Mouse (Mus musculus) kidney, embryonic 16.5 days (tissue): ENCODE data around the gene Lypd3. TPM values are rescaled to one million over a fixed set of nuclear protein-coding genes. Genes with fewer than 3 reads are reported as not detected.

Experiments used
- ATAC-seq: fragments of 200-750 bp; cut with Nextera tagmentation; 2 replicates; pipeline ENCODE4 v1.8.0; 2017; ENCODE audit warnings: moderate TSS enrichment; ENCODE audit not compliant: low FRiP score, low TSS enrichment
- H3K27ac ChIP-seq: fragments of 300-500 bp; sonication (generic); 2 replicates; pipeline ENCODE4 v1.5.1; 2014; ENCODE audit warnings: low read length
- H3K27me3 ChIP-seq: fragments of 300-500 bp; sonication (generic); 2 replicates; pipeline ENCODE4 v1.6.1; 2014; ENCODE audit warnings: low read length, control low read depth, mixed read lengths; ENCODE audit not compliant: insufficient read depth
- H3K36me3 ChIP-seq: fragments of 300-500 bp; sonication (generic); 2 replicates; pipeline ENCODE4 v1.6.1; 2014; ENCODE audit warnings: low read length, control low read depth, mixed read lengths; ENCODE audit not compliant: insufficient read depth
- H3K4me1 ChIP-seq: fragments of 300-500 bp; sonication (generic); 2 replicates; pipeline ENCODE4 v1.6.1; 2014; ENCODE audit warnings: low read length, control low read depth, mixed read lengths; ENCODE audit not compliant: insufficient read depth
- H3K4me2 ChIP-seq: fragments of 300-500 bp; sonication (generic); replicated peaks from 2 replicates; pipeline ENCODE4 v1.6.1; 2014; ENCODE audit warnings: low read depth, low read length
- H3K4me3 ChIP-seq: fragments of 300-500 bp; sonication (generic); 2 replicates; pipeline ENCODE4 v1.5.1; 2014; ENCODE audit warnings: mild to moderate bottlenecking, low read length
- H3K9ac ChIP-seq: fragments of 300-500 bp; sonication (generic); replicated peaks from 2 replicates; pipeline ENCODE4 v1.6.1; 2014; ENCODE audit warnings: low read length
- H3K9me3 ChIP-seq: fragments of 300-500 bp; sonication (generic); 2 replicates; pipeline ENCODE4 v1.6.1; 2016; ENCODE audit warnings: low read length, control low read depth
- WGBS: fragments of 180-500 bp; shearing (Covaris S2); extraction: QIAGEN DNeasy Blood & Tissue Kit; methylation state at CpG from one replicate; pipeline ENCODE4 v1.1.7; 2014; 5-methylcytosine and 5-hydroxymethylcytosine counted together
- polyA plus RNA-seq: library from polyadenylated mRNA; unstranded; fragments of >200 nt; fragmentation: Nextera tagmentation; extraction: Ambion mirVana; gene quantifications from 2 replicates; pipeline ENCODE4 v1.2.1, GENCODE M21; 2015

Gene Lypd3
- polyA plus RNA-seq, 1 experiment from 2014 or later = 1.0 TPM

DNA sequence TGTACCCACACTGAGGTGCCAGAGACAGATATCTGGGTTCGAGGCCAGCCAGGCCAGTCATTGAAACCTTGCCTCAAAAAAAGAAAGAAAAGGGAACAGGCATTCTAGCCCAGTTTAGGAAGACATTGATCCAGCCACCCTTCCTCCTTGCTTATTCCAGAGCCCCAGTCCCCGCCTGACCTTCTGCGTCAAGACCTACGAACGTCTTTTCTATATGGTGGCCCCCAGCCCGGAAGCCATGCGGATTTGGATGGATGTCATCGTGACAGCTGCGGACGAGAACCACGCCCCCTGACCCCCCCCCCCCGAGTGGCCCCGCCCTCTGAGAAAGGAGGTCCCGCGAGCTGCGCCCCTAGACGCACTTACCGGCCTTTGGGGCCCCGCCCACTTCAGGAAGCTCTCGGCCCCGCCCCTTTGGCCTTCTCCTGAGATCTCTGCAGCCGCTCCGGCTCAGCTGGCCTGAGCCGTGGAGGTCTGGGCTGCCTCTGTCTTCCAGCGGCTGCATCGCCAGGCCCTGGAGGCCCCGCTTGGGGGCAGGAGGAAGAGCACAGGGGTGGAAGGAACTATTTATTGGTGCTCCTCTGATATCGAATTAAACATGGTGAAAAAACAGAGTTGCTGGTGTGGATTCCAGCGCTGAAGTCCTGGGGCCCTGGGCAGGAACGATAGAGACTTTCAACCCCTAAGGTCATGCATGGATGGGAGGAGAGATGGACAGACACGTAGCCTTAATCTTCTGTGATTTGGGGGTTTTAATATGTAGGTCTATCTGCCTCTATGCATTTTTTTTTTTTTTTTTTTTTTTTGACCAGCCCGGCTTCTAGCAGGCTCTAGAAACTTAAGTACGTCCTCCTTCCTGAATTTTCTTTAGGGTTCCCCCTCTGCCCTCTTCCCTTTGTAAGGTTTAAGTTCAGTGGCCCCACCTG, 7.4 kb upstream of the Lypd3 start:
- no peak overlapping the region for H3K27ac ChIP-seq
- peaks cover 7% of the 10 kb centered on the region for H3K4me1 ChIP-seq
- peak overlapping the region; percentile 43 for H3K4me3 ChIP-seq
- ATAC-seq = peak; percentile 93
- peak overlapping the region; percentile 70 for H3K4me2 ChIP-seq
- no peaks in the 10 kb centered on the region for H3K36me3 ChIP-seq
- H3K9ac ChIP-seq = peak overlapping the region; percentile 65
- no peaks in the 10 kb centered on the region for H3K27me3 ChIP-seq
- 6% methylated on average over 31 of the region's 33 CpGs for WGBS
- no peaks in the 10 kb centered on the region for H3K9me3 ChIP-seq

DNA sequence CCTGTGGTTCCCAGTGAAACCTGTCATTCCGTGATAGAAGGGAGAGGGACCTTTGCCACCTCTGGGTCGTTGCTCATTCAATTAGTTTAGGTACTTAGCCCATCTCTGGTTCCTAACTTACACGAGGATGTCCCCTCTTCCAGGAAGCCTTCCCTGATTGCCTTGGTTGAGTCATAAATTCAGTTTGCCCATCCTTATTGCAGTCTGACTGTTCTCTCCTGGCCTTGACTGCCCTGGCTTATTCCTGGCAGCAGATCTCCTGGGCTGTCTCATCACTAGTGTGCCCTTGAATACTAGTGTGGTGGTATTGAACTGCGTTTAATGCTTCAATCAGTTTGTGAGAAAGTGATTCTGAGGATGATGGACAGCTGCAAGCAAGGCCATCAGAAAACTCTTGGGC, 6.7 kb upstream of the Lypd3 start:
- Histone ChIP-seq H3K4me1 (peaks cover 7% of the 10 kb centered on the region), H3K27me3 (no peaks in the 10 kb centered on the region), H3K4me3 (no peak overlapping the region), H3K27ac (no peak overlapping the region), H3K4me2 (no peak overlapping the region), H3K36me3 (no peaks in the 10 kb centered on the region), H3K9me3 (no peaks in the 10 kb centered on the region), H3K9ac (no peak overlapping the region; the same call in 1 of the 2 replicates)
- no peak for ATAC-seq
- 61% methylated on average over 4 of the region's 4 CpGs for WGBS

DNA sequence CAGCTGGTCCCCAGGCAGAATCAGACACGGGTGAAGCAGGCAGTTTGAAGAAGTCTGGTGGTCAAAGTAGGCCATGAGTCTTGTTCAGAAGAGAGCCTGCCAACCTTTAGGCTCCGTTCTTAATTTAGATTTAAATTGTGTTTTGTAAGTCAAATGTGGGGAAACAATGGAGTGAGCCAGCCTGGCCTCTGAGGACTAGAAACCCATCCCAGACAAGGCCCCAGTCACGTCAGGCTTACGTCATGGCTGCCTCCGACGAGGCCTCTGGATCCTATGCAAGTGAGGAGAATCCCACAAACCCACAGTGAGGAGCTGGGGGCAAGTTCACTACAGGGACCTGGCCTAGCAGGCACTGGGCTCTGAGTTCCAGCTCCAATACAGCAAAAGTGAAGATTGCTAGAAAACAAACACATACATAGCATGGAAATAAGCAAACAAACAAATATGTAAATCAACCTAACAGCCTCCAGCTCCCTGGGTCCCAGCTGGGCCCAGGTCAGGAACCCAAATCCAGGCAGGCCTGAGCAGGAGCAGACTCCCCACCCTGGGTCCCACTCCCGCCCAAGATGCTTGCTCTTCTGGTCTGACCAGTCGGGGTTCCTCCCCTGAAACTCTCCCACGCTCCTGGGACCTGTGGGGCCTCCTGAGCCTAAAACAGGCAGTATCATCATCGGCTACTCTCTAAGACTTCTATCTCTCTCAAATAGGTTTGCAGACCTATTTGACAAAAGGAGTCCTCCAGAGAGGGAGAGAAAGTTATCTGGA, 6.1 kb upstream of the Lypd3 start:
- no peak for ATAC-seq
- WGBS = 76% methylated on average over 10 of the region's 10 CpGs

DNA sequence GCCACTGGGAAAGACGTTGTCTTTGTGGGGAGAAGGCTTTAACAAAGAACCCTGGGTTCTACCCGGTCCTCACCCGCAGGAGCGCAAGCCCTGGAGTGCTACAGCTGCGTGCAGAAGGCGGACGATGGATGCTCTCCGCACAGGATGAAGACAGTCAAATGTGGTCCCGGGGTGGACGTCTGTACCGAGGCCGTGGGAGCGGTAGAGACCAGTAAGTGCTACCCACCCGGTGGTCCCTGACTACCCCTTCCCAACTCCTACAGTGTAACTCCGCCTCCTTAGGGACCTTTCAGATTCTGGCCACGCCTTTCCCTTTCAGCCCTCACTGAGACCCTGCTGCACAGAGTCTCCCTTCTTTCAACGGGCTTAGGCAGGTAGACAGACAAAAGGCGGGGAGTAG, 696 bp downstream of the Lypd3 start:
- H3K4me3 ChIP-seq = peak overlapping the region; percentile 11; the same call in 1 of the 2 replicates
- peaks cover 10% of the 10 kb centered on the region; the same call in 1 of the 2 replicates for H3K4me1 ChIP-seq
- no peak overlapping the region for H3K27ac ChIP-seq
- H3K36me3 ChIP-seq = no peaks in the 10 kb centered on the region
- 2% methylated on average over 18 of the region's 18 CpGs for WGBS
- ATAC-seq = peak; percentile 20; the same call in 1 of the 2 replicates
- H3K9ac ChIP-seq = peak overlapping the region; percentile 31; the same call in 1 of the 2 replicates
- peak overlapping the region; percentile 23 for H3K4me2 ChIP-seq
- peaks cover 57% of the 10 kb centered on the region for H3K27me3 ChIP-seq
- H3K9me3 ChIP-seq = no peaks in the 10 kb centered on the region

More for the DNA sequence above, 6.1 kb upstream of the Lypd3 start:
- no peaks in the 10 kb centered on the region for H3K36me3 ChIP-seq
- no peak overlapping the region for H3K4me2 ChIP-seq
- H3K4me3 ChIP-seq = no peak overlapping the region
- no peak overlapping the region for H3K27ac ChIP-seq
- H3K9ac ChIP-seq = no peak overlapping the region
- no peaks in the 10 kb centered on the region for H3K27me3 ChIP-seq
- H3K4me1 ChIP-seq = peaks cover 7% of the 10 kb centered on the region
- no peaks in the 10 kb centered on the region for H3K9me3 ChIP-seq

DNA sequence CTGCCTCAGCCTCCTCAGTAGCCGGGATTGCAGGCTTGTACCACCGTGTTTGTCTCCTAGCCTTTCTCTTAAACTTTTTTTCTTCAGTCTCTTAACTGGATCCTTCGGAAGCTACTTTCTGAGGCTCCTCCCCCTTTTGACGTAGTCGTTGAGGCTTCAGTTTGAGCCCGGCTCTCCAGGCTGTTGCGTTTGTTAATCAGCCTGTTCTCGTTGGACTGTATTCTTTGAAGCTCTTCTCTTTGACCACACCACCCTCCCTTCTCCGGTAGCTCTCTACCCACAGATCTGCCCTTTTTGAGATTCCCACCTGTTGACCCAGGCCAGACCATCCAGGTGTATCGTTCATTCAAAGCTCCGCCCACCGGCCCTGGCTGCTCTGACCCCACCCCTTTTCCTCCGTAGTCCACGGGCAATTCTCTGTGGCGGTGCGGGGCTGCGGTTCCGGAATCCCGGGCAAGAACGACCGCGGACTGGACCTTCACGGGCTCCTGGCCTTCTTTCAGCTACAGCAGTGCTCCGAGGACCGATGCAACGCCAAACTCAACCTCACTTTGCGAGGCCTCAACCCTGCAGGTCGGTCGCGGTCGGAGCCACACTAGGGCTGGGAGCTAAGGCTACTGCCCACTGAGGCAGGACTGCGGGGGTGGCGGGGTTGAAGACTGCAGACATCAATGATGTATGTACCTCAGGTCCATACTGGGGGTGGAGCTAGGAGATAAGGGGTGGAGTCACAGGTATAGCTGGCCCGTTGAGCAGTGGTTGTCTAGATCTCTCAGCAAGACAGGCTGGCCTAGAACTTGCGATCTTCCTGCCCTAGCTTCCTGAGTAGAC, 1.9 kb downstream of the Lypd3 start:
- no peaks in the 10 kb centered on the region for H3K9me3 ChIP-seq
- ATAC-seq = peak; percentile 66; the same call in 1 of the 2 replicates
- H3K36me3 ChIP-seq = no peaks in the 10 kb centered on the region
- peaks cover 57% of the 10 kb centered on the region for H3K27me3 ChIP-seq
- H3K27ac ChIP-seq = no peak overlapping the region
- WGBS = 1% methylated on average over 35 of the region's 35 CpGs
- peaks cover 10% of the 10 kb centered on the region; the same call in 1 of the 2 replicates for H3K4me1 ChIP-seq
- H3K4me2 ChIP-seq = peak overlapping the region; percentile 85
- H3K4me3 ChIP-seq = peak overlapping the region; percentile 51
- H3K9ac ChIP-seq = peak overlapping the region; percentile 56

DNA sequence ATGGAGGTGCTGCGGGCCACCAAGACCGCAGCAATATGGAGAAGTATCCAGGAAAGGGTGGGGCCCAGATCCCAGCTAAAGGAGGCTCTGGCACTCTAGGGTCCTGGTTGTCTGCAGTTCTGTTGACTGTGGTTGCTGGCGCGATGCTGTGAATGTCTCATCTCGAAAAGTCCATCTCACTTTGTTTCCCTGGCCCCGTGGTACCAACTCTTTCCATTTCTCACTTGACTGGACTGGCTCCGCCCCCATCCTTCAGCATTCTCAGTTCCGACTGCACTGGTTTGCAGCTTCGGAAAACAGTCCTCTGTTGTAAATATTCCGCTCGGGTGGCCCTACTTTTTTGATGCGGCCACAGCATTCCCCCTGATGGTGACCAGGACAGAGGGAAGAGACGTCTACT, 4.1 kb downstream of the Lypd3 start:
- no peak overlapping the region for H3K9ac ChIP-seq

DNA sequence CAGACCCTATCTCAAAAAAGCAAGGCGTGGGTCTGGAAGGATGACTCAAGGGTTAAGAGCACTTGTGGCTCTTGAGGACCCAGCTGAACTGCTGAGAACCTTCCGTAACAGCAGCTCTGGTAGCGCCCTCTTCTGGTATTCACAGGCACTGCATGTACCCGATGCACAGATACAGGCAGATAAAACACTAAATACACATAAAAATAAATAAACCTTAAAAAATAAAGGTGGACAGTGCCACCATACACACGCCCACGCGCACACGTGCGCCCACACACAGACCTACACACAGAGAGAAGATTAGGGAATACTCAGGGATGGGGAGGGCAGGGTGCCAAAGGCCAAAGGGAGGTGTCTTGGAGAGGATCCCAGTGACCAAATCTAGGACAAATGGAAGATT, 6.1 kb downstream of the Lypd3 start:
- H3K4me1 ChIP-seq = peaks cover 10% of the 10 kb centered on the region; the same call in 1 of the 2 replicates
- H3K27me3 ChIP-seq = peaks cover 39% of the 10 kb centered on the region
- no peak overlapping the region for H3K27ac ChIP-seq
- no peak overlapping the region for H3K9ac ChIP-seq
- no peak overlapping the region for H3K4me3 ChIP-seq
- no peak overlapping the region for H3K4me2 ChIP-seq
- no peak for ATAC-seq
- H3K36me3 ChIP-seq = no peaks in the 10 kb centered on the region
- no peaks in the 10 kb centered on the region for H3K9me3 ChIP-seq
- WGBS = 9% methylated on average over 9 of the region's 9 CpGs

More for the DNA sequence above, 4.1 kb downstream of the Lypd3 start:
- Histone ChIP-seq H3K4me1 (peaks cover 10% of the 10 kb centered on the region; the same call in 1 of the 2 replicates), H3K9me3 (no peaks in the 10 kb centered on the region), H3K36me3 (no peaks in the 10 kb centered on the region), H3K27ac (no peak overlapping the region), H3K27me3 (peaks cover 57% of the 10 kb centered on the region), H3K4me3 (no peak overlapping the region), H3K4me2 (no peak overlapping the region)
- ATAC-seq = no peak
- 52% methylated on average over 13 of the region's 13 CpGs for WGBS

DNA sequence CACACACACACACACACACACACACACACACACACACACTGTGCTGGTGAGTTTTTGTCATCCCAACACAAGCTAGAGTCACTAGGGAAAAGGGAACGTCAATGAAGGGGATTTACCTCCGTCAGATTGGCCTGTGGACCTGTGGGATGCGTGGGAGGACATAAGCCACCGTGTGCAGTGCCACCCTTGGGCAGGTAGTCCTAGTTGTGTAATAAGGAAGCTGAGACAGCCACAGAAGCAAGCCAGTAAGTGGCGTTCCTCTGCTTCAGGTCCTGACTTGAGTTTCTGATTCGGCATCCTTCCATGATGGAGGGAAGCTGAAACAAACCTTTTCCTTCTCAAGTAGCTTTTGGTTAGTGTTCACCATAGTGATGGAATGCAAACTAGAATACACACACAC, 8.1 kb downstream of the Lypd3 start:
- Histone ChIP-seq H3K36me3 (no peaks in the 10 kb centered on the region), H3K9me3 (no peaks in the 10 kb centered on the region), H3K27me3 (peaks cover 19% of the 10 kb centered on the region), H3K9ac (no peak overlapping the region), H3K27ac (no peak overlapping the region), H3K4me1 (no peaks in the 10 kb centered on the region), H3K4me3 (no peak overlapping the region), H3K4me2 (no peak overlapping the region)
- ATAC-seq = no peak
- 71% methylated on average over 6 of the region's 6 CpGs for WGBS

DNA sequence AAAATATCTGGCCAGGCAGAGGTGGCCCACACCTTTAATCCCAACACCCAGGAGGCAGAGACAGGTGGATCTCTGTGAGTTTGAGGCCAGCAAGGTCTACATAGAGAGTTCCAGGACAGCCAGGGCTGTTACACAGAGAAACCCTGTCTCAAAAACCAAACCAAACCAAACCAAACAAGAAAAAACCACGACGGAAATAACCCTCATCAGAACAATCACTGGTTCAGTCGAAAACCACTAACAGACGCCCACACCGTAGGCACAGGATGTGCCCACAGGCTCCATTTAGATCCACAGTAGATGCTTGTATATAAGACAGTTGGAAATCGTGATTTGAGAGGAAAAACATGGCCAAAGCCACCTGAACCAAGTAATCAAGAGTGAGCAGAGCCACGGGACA, 8.6 kb downstream of the Lypd3 start:
- H3K9me3 ChIP-seq = no peaks in the 10 kb centered on the region
- no peak for ATAC-seq
- no peak overlapping the region for H3K4me3 ChIP-seq
- no peaks in the 10 kb centered on the region for H3K4me1 ChIP-seq
- H3K4me2 ChIP-seq = no peak overlapping the region
- H3K27me3 ChIP-seq = peaks cover 14% of the 10 kb centered on the region
- H3K27ac ChIP-seq = no peak overlapping the region
- no peaks in the 10 kb centered on the region for H3K36me3 ChIP-seq
- no peak overlapping the region for H3K9ac ChIP-seq
- WGBS = 79% methylated on average over 7 of the region's 7 CpGs
